Mouse (Mus musculus): ENCODE data around the gene Hoxb2. TPM values are rescaled to one million over a fixed set of nuclear protein-coding genes. Genes with fewer than 3 reads are reported as not detected.

Hoxb2 gene
- polyA plus RNA-seq, 1 experiment from 2014 or later = 42.3 TPM

GRCm38 (mm10) chr11:96349491-96350340 is 609 bp upstream of the Hoxb2 start:
- DNase-seq (ENCODE audit: low spot score) (peak; percentile 85), ATAC-seq (replicated peaks; ENCODE audit: low FRiP score, low read depth) (no peak)
- Histone ChIP-seq H3K36me3 (ENCODE audit: insufficient read depth, low read length) (peaks cover 15% of the 10 kb centered on the region), H3K4me2 (ENCODE audit: low read length) (peak overlapping the region; percentile 49), H3K4me1 (replicated peaks; ENCODE audit: insufficient read depth, low read length) (peaks cover 47% of the 10 kb centered on the region), H3K9me3 (replicated peaks; ENCODE audit: low read length) (no peaks in the 10 kb centered on the region), H3K27ac (peak overlapping the region; percentile 98), H3K27me3 (ENCODE audit: insufficient read depth, low read length) (no peaks in the 10 kb centered on the region), H3K4me3 (replicated peaks; ENCODE audit: low read depth, low read length) (no peak overlapping the region), H3K9ac (ENCODE audit: low read depth, low read length) (peak overlapping the region; percentile 46)
- 11% methylated on average over 14 of the region's 14 CpGs for WGBS
- TF ChIP-seq CTCF (IDR thresholded peaks at IDR 0.05; ENCODE audit: low read depth) = no peak

- H3K4me3 ChIP-seq (replicated peaks; ENCODE audit: low read depth, low read length) = no peak overlapping the region; the same call in 1 of the 2 replicates
- ATAC-seq (replicated peaks; ENCODE audit: low FRiP score, low read depth) = no peak
- peak overlapping the region; percentile 99; the same call in 1 of the 2 replicates for H3K9ac ChIP-seq (ENCODE audit: low read depth, low read length)
- 43% methylated on average over 2 of the region's 2 CpGs for WGBS
- H3K4me1 ChIP-seq (replicated peaks; ENCODE audit: insufficient read depth, low read length) = peaks cover 42% of the 10 kb centered on the region
- TF ChIP-seq CTCF (IDR thresholded peaks at IDR 0.05; ENCODE audit: low read depth) = no peak
- peak overlapping the region; percentile 98 for H3K27ac ChIP-seq
- H3K27me3 ChIP-seq (ENCODE audit: insufficient read depth, low read length) = no peaks in the 10 kb centered on the region
- no peaks in the 10 kb centered on the region for H3K9me3 ChIP-seq (replicated peaks; ENCODE audit: low read length)
- peaks cover 10% of the 10 kb centered on the region for H3K36me3 ChIP-seq (ENCODE audit: insufficient read depth, low read length)
- H3K4me2 ChIP-seq (ENCODE audit: low read length) = peak overlapping the region; percentile 92
- peak; percentile 1 for DNase-seq (ENCODE audit: low spot score)
Observed at GRCm38 (mm10) chr11:96350791-96351190, 466 bp downstream of the Hoxb2 start.

- ATAC-seq (replicated peaks; ENCODE audit: low FRiP score, low read depth) = no peak
- DNase-seq (ENCODE audit: low spot score) = peak; percentile 86
- Histone ChIP-seq H3K27me3 (ENCODE audit: insufficient read depth, low read length) (no peaks in the 10 kb centered on the region), H3K4me3 (replicated peaks; ENCODE audit: low read depth, low read length) (peak overlapping the region; percentile 89), H3K9me3 (replicated peaks; ENCODE audit: low read length) (no peaks in the 10 kb centered on the region), H3K27ac (peak overlapping the region; percentile 98), H3K36me3 (ENCODE audit: insufficient read depth, low read length) (peaks cover 5% of the 10 kb centered on the region; the same call in 1 of the 2 replicates), H3K9ac (ENCODE audit: low read depth, low read length) (peak overlapping the region; percentile 99), H3K4me1 (replicated peaks; ENCODE audit: insufficient read depth, low read length) (peaks cover 42% of the 10 kb centered on the region), H3K4me2 (ENCODE audit: low read length) (peak overlapping the region; percentile 92)
- TF ChIP-seq CTCF (IDR thresholded peaks at IDR 0.05; ENCODE audit: low read depth) = no peak
- WGBS = 5% methylated on average over 11 of the region's 11 CpGs
Observed at GRCm38 (mm10) chr11:96351312-96351711, 987 bp downstream of the Hoxb2 start.

GRCm38 (mm10) chr11:96351831-96352230 is 1.5 kb downstream of the Hoxb2 start:
- 0 out of 2 replicates have a peak, but pooled peaks have one; percentile 4 for ATAC-seq (replicated peaks; ENCODE audit: low FRiP score, low read depth)
- DNase-seq (ENCODE audit: low spot score) = peak; percentile 94
- peaks cover 37% of the 10 kb centered on the region for H3K4me1 ChIP-seq (replicated peaks; ENCODE audit: insufficient read depth, low read length)

GRCm38 (mm10) chr11:96352691-96353521 is 2.6 kb downstream of the Hoxb2 start:
- Histone ChIP-seq H3K9me3 (replicated peaks; ENCODE audit: low read length) (no peaks in the 10 kb centered on the region), H3K4me1 (replicated peaks; ENCODE audit: insufficient read depth, low read length) (peaks cover 30% of the 10 kb centered on the region), H3K27ac (peak overlapping the region; percentile 98), H3K27me3 (ENCODE audit: insufficient read depth, low read length) (no peaks in the 10 kb centered on the region), H3K4me2 (ENCODE audit: low read length) (peak overlapping the region; percentile 92), H3K9ac (ENCODE audit: low read depth, low read length) (peak overlapping the region; percentile 99), H3K36me3 (ENCODE audit: insufficient read depth, low read length) (0 out of 2 replicates have a peak, but pooled peaks cover 3% of the 10 kb centered on the region), H3K4me3 (replicated peaks; ENCODE audit: low read depth, low read length) (peak overlapping the region; percentile 89)
- TF ChIP-seq CTCF (IDR thresholded peaks at IDR 0.05; ENCODE audit: low read depth) = no peak
- 0 out of 2 replicates have a peak, but pooled peaks have one; percentile 4 for ATAC-seq (replicated peaks; ENCODE audit: low FRiP score, low read depth)
- under 1% methylated on average over 73 of the region's 75 CpGs for WGBS
- peak; percentile 79 for DNase-seq (ENCODE audit: low spot score)

More at GRCm38 (mm10) chr11:96351831-96352230, 1.5 kb downstream of the Hoxb2 start:
- Histone ChIP-seq H3K9ac (ENCODE audit: low read depth, low read length) (peak overlapping the region; percentile 99), H3K4me3 (replicated peaks; ENCODE audit: low read depth, low read length) (peak overlapping the region; percentile 89), H3K27me3 (ENCODE audit: insufficient read depth, low read length) (no peaks in the 10 kb centered on the region), H3K27ac (peak overlapping the region; percentile 98), H3K4me2 (ENCODE audit: low read length) (peak overlapping the region; percentile 92), H3K9me3 (replicated peaks; ENCODE audit: low read length) (no peaks in the 10 kb centered on the region), H3K36me3 (ENCODE audit: insufficient read depth, low read length) (0 out of 2 replicates have a peak, but pooled peaks cover 3% of the 10 kb centered on the region)
- 1% methylated on average over 22 of the region's 22 CpGs for WGBS
- TF ChIP-seq CTCF (IDR thresholded peaks at IDR 0.05; ENCODE audit: low read depth) = no peak

- 1% methylated on average over 14 of the region's 14 CpGs for WGBS
Observed at GRCm38 (mm10) chr11:96353522-96353841, 3.2 kb downstream of the Hoxb2 start.

More at GRCm38 (mm10) chr11:96353522-96353841, 3.2 kb downstream of the Hoxb2 start:
- Histone ChIP-seq H3K4me2 (ENCODE audit: low read length) (peak overlapping the region; percentile 92), H3K27ac (peak overlapping the region; percentile 98), H3K9ac (ENCODE audit: low read depth, low read length) (peak overlapping the region; percentile 99), H3K4me3 (replicated peaks; ENCODE audit: low read depth, low read length) (peak overlapping the region; percentile 89), H3K4me1 (replicated peaks; ENCODE audit: insufficient read depth, low read length) (peaks cover 25% of the 10 kb centered on the region), H3K9me3 (replicated peaks; ENCODE audit: low read length) (no peaks in the 10 kb centered on the region), H3K36me3 (ENCODE audit: insufficient read depth, low read length) (0 out of 2 replicates have a peak, but pooled peaks cover 3% of the 10 kb centered on the region), H3K27me3 (ENCODE audit: insufficient read depth, low read length) (no peaks in the 10 kb centered on the region)
- ATAC-seq (replicated peaks; ENCODE audit: low FRiP score, low read depth) (no peak), DNase-seq (ENCODE audit: low spot score) (no peak)
- no peak for TF ChIP-seq CTCF (IDR thresholded peaks at IDR 0.05; ENCODE audit: low read depth)
